Mouse (Mus musculus) C2C12 (cell line): Measurements from ENCODE around the gene Ccdc57.

Experiments
- CTCF ChIP-seq: IDR thresholded peaks from one replicate; pipeline ENCODE4 v1.5.1; 2011; ENCODE audit not compliant: control insufficient read depth, insufficient read depth, insufficient read length
- FOSL1 ChIP-seq: IDR thresholded peaks from one replicate; pipeline ENCODE4 v1.8.0; 2011; ENCODE audit warnings: mild to moderate bottlenecking, low read length; ENCODE audit not compliant: poor library complexity, insufficient read depth, severe bottlenecking
- MAX ChIP-seq: IDR thresholded peaks from one replicate; pipeline ENCODE4 v1.6.1; 2011; ENCODE audit warnings: mild to moderate bottlenecking, control low read depth
- MYOG ChIP-seq: IDR thresholded peaks from one replicate; pipeline ENCODE4 v1.6.1; 2011; ENCODE audit not compliant: control insufficient read depth, insufficient read length; ENCODE audit errors: extremely low read depth
- USF1 ChIP-seq: IDR thresholded peaks from one replicate; pipeline ENCODE4 v1.6.1; 2011; ENCODE audit warnings: low read depth, mild to moderate bottlenecking, control low read depth, moderate library complexity

- TF ChIP-seq CTCF (no peak), MAX (no peak), USF1 (no peak), MYOG (no peak), FOSL1 (no peak)
These were observed 127.0 kb downstream of the Ccdc57 start for GRCm38 (mm10) chr11:120805375-120806298.
